12 mouse cellular contexts compared by ENCODE assay signal in the genomic region with DNA sequence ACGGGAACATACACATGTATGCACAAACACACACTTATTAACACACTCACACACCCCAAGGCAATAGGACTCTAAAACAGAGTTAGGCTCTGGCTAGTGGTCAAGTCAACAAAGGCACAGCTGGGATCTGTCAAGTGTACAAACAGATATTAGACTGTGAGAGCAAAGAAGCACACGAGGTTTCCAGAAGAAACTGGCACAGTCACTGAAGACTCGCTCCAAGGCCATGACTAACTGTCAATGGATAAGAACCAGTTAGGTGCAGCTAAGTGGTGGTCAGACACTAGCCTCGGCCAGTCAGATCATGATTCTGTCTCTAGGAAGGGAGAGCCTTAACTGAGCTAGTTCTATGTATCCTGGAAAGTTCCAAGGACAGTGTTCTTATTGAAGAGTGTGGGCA.
DNase-seq lines count a peak whose midpoint lies in the region.
"Had no signal": no experiment of that assay in that cellular context is flagged by ENCODE, and none has a peak within 500 bp of the region (broad histone marks: within the 10 kb centered on the region; RNA-seq: fewer than 3 reads in every experiment).

No protein-coding gene starts in this region.

- intact Hi-C loops in gastrocnemius, postnatal 36 days (cut with DNase I) = no loop called here

- DNase-seq in gastrocnemius, postnatal 25 days = peak; percentile 17
- DNase-seq in gastrocnemius, postnatal 36 days = no peak
- peak; percentile 6 for DNase-seq in ovary, postnatal 14 days (ENCODE audit: low spot score)
- DNase-seq in ovary, postnatal 36 days (ENCODE audit: low spot score) = no peak
- DNase-seq in kidney, postnatal 36 days = peak; percentile 3 to 42
- peak; percentile 21 to 31 for DNase-seq in lung, postnatal 4 days
- DNase-seq in cerebellum, adult 9-11 months = no peak
- no peak for DNase-seq in natural killer cell, adult 2 months (ENCODE audit: low spot score in 2 of 2)
- DNase-seq: adrenal gland, postnatal 10 days; cerebellum, postnatal 10 days; spleen, adult 18-20 months; thymus, postnatal 4 days had no signal

Comparison
In these comparisons a context has a peak if more than half of its experiments do, and no peak if none do; other contexts are left out.
1. DNase-seq: peak in gastrocnemius, postnatal 25 days (single experiment), ovary, postnatal 14 days (single experiment), kidney, postnatal 36 days (2 of 2) and lung, postnatal 4 days (2 of 2); none in gastrocnemius, postnatal 36 days (0 of 2), ovary, postnatal 36 days (single experiment), cerebellum, adult 9-11 months (single experiment) and natural killer cell, adult 2 months (0 of 2).